Mouse (Mus musculus) liver, embryonic 12.5 days (tissue): ENCODE data around the gene Pik3ap1. TPM values are rescaled to one million over a fixed set of nuclear protein-coding genes. Genes with fewer than 3 reads are reported as not detected.
A peak's percentile ranks its signal among the peaks of the same experiment; 100 is the strongest.

Experiments
- ATAC-seq: fragments of 200-750 bp; cut with Nextera tagmentation; 2 replicates; pipeline ENCODE4 v1.8.0; 2017; ENCODE audit warnings: moderate number of reproducible peaks, mild to moderate bottlenecking, moderate library complexity
- H3K27ac ChIP-seq: fragments of 300-500 bp; sonication (generic); 2 replicates; pipeline ENCODE4 v1.5.1; 2016; ENCODE audit warnings: mild to moderate bottlenecking
- H3K27me3 ChIP-seq: fragments of 300-500 bp; sonication (generic); replicated peaks from 2 replicates; pipeline ENCODE4 v1.6.1; 2016; ENCODE audit warnings: mild to moderate bottlenecking, moderate library complexity
- H3K36me3 ChIP-seq: fragments of 300-500 bp; sonication (generic); 2 replicates; pipeline ENCODE4 v1.6.1; 2016; ENCODE audit warnings: mild to moderate bottlenecking, moderate library complexity
- H3K4me1 ChIP-seq: fragments of 300-500 bp; sonication (generic); 2 replicates; pipeline ENCODE4 v1.6.1; 2016
- H3K4me2 ChIP-seq: fragments of 300-500 bp; sonication (generic); 2 replicates; pipeline ENCODE4 v1.6.1; 2016; ENCODE audit warnings: mild to moderate bottlenecking, moderate library complexity
- H3K4me3 ChIP-seq: fragments of 300-500 bp; sonication (generic); 2 replicates; pipeline ENCODE4 v1.5.1; 2016; ENCODE audit warnings: mild to moderate bottlenecking, moderate library complexity
- H3K9ac ChIP-seq: fragments of 300-500 bp; sonication (generic); 2 replicates; pipeline ENCODE4 v1.6.1; 2016; ENCODE audit warnings: mild to moderate bottlenecking, moderate library complexity
- H3K9me3 ChIP-seq: fragments of 300-500 bp; sonication (generic); replicated peaks from 2 replicates; pipeline ENCODE4 v1.6.1; 2016; ENCODE audit warnings: mild to moderate bottlenecking, moderate library complexity
- WGBS: fragments of 180-500 bp; shearing (Covaris S2); methylation state at CpG from one replicate; pipeline ENCODE4 v1.1.7; 2016; ENCODE audit not compliant: insufficient replicate concordance; 5-methylcytosine and 5-hydroxymethylcytosine counted together
- polyA plus RNA-seq: library from polyadenylated mRNA; unstranded; fragments of >200 nt; fragmentation: Nextera tagmentation; extraction: Ambion mirVana; gene quantifications from 2 replicates; pipeline ENCODE4 v1.2.1, GENCODE M21; 2016

Pik3ap1 gene
- polyA plus RNA-seq, 1 experiment from 2014 or later = 6.0 TPM

DNA sequence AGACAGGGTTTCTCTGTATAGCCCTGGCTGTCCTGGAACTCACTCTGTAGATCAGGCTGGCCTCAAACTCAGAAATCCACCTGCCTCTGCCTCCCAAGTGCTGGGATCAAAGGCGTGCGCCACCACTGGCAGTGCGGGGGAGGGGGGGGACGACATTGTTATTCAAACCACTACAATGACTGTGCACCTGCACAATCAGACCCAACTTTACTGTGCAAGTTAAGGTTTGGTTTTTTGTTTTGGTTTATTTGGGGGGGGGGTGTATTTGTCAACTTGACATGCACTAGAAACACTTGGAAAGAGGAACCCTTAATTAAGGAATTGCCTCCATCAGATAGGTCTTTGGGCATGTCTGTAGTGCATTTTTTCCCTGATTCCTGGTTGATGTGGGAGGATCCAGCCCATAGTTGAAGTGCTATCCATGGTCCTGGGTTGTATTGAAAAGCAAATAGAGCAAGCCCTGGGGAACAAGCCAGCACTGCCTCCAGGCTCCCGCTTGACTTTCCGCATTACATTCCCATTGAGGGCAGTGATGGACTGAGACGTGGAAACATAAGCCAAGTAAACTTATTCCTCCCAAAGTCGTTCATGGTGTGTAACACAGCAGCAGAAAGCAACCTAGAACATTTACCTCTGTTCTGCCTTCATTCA lies 118.5 kb downstream of the Pik3ap1 start:
- Histone ChIP-seq H3K36me3 (no peaks in the 10 kb centered on the region), H3K27me3 (no peaks in the 10 kb centered on the region), H3K4me2 (no peak overlapping the region), H3K4me1 (peaks cover 22% of the 10 kb centered on the region), H3K9me3 (no peaks in the 10 kb centered on the region), H3K9ac (no peak overlapping the region), H3K4me3 (no peak overlapping the region), H3K27ac (no peak overlapping the region)
- no peak for ATAC-seq
- 51% methylated on average over 8 of the region's 8 CpGs for WGBS

DNA sequence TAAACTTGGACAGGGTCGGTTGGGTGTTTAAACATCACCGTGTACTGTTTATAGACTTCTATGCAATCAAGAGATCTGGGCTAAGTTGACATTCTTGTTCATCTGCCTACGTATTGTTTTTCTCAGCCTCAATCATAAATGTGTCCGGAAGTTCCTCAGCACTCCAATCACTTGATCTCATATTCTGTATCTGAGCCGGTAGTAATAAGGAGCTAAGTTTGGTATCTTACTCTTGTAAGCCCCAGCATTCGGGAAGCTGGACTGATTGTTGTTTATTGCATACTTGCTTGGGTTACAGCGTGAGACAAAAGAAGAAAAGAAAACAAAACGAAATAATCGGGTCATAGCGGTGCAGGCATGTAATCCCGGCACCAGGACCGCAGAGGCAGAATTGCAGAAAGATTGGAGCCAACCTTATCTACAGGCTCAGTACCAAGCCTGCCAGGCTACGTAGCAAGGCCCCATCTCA lies 120.5 kb downstream of the Pik3ap1 start:
- Histone ChIP-seq H3K4me2 (peak overlapping the region; percentile 85), H3K9ac (peak overlapping the region; percentile 96), H3K27me3 (no peaks in the 10 kb centered on the region), H3K4me3 (peak overlapping the region; percentile 99), H3K9me3 (no peaks in the 10 kb centered on the region), H3K27ac (peak overlapping the region; percentile 97), H3K36me3 (peaks cover 4% of the 10 kb centered on the region; the same call in 1 of the 2 replicates), H3K4me1 (peaks cover 42% of the 10 kb centered on the region)
- peak; percentile 2; the same call in 1 of the 2 replicates for ATAC-seq
- WGBS = 20% methylated on average over 13 of the region's 13 CpGs

DNA sequence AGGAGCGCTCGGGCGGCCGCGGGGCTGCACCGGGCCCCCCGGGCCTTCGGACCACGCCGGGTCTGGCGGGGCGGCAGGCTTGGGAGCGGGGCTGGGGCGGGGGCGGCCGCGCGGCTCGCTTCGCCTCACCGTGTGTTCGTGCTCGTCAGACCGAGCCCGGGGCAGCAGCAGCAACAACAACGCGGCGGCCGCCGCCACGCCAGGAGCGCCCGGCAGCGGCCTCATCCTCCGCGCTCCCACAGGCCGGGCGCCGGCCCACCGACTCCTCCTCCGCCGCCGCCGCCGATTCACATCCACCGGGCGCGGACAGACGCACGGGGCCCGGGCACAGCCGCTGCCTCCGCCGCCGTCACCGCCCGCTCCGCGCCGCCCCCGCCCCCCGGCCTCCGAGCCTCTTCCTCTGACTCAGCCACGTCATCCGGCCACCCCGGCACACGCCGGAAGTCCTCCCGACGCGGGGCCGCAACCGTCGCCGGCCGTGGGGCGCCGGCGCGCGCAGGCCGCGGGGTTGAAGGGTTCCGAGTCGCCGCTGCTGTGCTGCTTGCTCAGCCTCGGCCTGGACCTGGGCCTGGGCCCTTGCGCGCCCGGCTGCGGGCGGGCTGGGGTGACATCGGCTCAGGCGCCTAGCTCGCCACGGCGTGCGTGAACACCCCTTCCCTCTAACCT lies 121.1 kb downstream of the Pik3ap1 start, which contains the start of gene Tm9sf3:
Tm9sf3 (minus strand) TSS at position 368 of the 666 bp plus-strand sequence.
- Histone ChIP-seq H3K4me1 (peaks cover 48% of the 10 kb centered on the region), H3K9ac (peak within 1 kb of the TSS; percentile 96), H3K9me3 (no peaks in the 10 kb centered on the region), H3K27me3 (no peaks in the 10 kb centered on the region), H3K27ac (peak within 1 kb of the TSS; percentile 97), H3K36me3 (peaks cover 4% of the 10 kb centered on the region; the same call in 1 of the 2 replicates), H3K4me2 (peak within 1 kb of the TSS; percentile 85), H3K4me3 (peak within 1 kb of the TSS; percentile 99)
- WGBS = under 1% methylated on average over 86 of the region's 98 CpGs
- ATAC-seq = peak; percentile 87

DNA sequence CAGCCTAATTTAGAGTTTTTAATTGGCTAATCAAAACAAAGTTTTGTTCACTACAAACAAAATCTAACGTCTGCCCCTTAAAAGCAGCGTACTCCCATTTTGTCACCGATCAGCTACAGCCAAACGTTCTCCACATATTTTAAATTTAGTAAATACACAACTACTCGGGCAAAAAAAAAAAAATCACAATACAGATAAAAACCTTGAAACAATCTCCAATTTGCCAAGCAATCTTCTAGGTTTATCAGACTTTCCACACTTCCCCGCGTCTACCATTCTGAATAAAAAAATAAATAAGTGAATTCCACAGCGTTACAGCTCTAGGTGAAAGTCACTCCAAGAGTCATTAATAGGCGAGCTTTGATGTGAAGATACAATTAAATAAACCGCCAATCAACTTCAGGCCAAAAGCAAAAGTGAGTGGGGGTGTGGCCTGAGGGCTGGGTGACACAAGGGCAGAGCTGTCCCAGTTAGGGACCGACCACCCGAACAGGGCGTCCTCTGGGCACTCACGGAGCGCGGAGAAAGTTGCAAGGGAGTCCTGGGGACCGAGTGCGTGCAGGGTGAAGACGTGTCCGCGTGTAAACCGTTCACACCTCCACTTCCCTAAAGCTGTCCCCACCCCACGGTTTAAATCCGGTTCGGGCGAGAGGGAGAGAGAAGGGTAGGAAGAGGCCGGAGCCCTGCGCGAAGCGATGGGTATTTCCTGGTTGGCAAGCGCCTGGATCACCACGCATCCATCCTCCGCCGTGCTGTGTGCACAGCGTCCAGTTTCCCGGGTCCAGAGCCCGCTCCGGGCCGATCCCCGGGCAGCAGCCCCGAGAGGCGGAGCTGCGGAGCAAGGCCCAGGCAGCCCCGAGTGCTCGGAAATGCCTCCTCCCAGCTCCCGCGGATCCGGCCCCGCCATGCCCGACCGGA lies 121.9 kb downstream of the Pik3ap1 start:
- Histone ChIP-seq H3K9ac (peak overlapping the region; percentile 96), H3K4me1 (peaks cover 54% of the 10 kb centered on the region)

DNA sequence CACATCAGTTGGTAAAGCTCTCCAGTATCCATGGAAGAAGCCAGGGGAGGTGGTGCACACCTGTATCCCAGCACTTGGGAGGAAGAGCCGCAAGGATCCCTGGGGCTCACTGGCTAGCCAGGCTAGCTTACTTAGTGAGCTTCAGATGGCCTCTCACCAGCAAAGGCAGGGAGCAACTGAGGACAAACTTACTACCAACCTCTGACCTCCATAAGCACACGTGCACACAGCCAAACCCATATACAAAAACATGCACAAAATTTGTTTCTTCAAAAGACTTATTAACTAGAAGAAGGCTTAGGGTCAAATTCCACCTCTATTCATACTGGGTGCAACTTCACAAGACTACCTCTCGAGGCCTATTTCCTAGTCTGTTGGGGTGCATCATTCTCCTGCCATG lies 124.2 kb downstream of the Pik3ap1 start:
- no peak for ATAC-seq
- Histone ChIP-seq H3K9me3 (no peaks in the 10 kb centered on the region), H3K4me3 (no peak overlapping the region), H3K36me3 (peaks cover 4% of the 10 kb centered on the region; the same call in 1 of the 2 replicates), H3K9ac (no peak overlapping the region), H3K27me3 (no peaks in the 10 kb centered on the region), H3K4me1 (peaks cover 55% of the 10 kb centered on the region), H3K27ac (no peak overlapping the region), H3K4me2 (no peak overlapping the region)
- 84% methylated on average over 3 of the region's 3 CpGs for WGBS

More for the DNA sequence above, 121.9 kb downstream of the Pik3ap1 start:
- 4% methylated on average over 51 of the region's 51 CpGs for WGBS
- peak; percentile 84 for ATAC-seq
- Histone ChIP-seq H3K36me3 (peaks cover 4% of the 10 kb centered on the region; the same call in 1 of the 2 replicates), H3K9me3 (no peaks in the 10 kb centered on the region), H3K4me3 (peak overlapping the region; percentile 99), H3K4me2 (peak overlapping the region; percentile 85), H3K27ac (peak overlapping the region; percentile 97), H3K27me3 (no peaks in the 10 kb centered on the region)

DNA sequence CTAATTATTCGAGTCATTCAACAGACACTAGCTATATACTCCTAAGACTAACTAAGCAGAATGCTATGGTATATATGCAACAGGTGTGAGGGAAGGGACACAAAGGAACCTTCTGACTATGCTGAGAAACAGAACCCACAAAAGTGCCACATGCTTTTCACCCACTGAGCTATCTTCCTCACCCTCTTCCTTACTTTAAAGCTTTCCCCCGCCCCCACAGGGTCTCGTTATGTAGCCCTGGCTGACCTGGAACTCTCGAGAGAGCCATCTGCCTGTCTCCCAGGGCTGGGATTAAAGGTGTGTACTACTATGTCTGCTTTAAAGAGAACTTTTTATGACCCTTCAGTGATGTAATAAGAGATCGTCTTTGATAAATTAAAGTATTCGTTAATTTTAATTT lies 125.6 kb downstream of the Pik3ap1 start:
- no peak for ATAC-seq
- no peak overlapping the region for H3K4me2 ChIP-seq
- no peak overlapping the region for H3K4me3 ChIP-seq
- H3K27ac ChIP-seq = no peak overlapping the region
- H3K4me1 ChIP-seq = peaks cover 47% of the 10 kb centered on the region
- H3K36me3 ChIP-seq = peaks cover 11% of the 10 kb centered on the region
- H3K9ac ChIP-seq = no peak overlapping the region
- WGBS = 59% methylated on average over 6 of the region's 6 CpGs
- H3K27me3 ChIP-seq = no peaks in the 10 kb centered on the region
- no peaks in the 10 kb centered on the region for H3K9me3 ChIP-seq

DNA sequence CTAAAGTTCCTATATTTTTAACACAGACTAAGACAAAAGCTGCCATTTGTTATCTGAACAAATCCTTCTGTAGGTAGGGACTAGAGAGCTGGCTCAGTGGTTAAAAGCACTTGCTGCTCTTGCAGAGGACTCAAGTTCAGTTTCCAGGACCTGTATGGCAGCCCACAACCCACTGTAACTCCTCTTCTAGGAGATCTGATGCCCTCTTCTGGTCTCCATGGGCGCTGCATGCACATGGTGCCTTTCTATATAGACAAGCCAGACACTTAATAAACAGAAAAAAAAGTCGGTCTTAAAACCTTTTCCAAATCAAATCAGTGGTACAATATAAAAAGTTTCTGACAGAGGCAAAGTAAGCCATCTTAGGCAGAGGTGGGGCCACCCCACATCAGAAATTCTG lies 126.2 kb downstream of the Pik3ap1 start:
- ATAC-seq = no peak
- H3K4me3 ChIP-seq = no peak overlapping the region

DNA sequence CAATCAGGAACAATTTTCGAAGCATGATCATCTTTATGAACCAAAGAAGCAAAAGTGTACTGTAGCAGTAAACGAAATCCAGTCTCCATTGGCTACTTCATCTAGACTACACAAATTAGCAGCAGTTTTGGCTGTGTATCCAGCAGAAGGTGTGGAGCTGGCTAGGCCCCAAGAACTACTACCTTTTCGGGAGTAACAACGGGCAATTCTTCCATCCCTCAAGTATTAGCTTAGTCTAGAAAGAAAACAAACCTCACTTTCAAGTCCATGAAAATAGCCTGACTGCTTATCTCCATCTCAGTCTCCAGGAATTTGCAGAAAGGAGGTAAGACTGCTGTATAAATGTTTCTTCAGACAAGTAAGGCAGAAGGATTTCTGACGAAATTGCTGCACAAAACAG lies 130.3 kb downstream of the Pik3ap1 start:
- Histone ChIP-seq H3K9ac (no peak overlapping the region), H3K4me1 (peaks cover 18% of the 10 kb centered on the region), H3K27ac (no peak overlapping the region), H3K4me2 (no peak overlapping the region), H3K9me3 (no peaks in the 10 kb centered on the region), H3K36me3 (peaks cover 29% of the 10 kb centered on the region), H3K27me3 (no peaks in the 10 kb centered on the region), H3K4me3 (no peak overlapping the region)
- 81% methylated on average over 5 of the region's 5 CpGs for WGBS
- ATAC-seq = no peak

More for the DNA sequence above, 126.2 kb downstream of the Pik3ap1 start:
- Histone ChIP-seq H3K9ac (no peak overlapping the region), H3K4me1 (peaks cover 47% of the 10 kb centered on the region), H3K4me2 (no peak overlapping the region), H3K9me3 (no peaks in the 10 kb centered on the region), H3K36me3 (peaks cover 14% of the 10 kb centered on the region), H3K27me3 (no peaks in the 10 kb centered on the region), H3K27ac (no peak overlapping the region)
- WGBS = 36% methylated on average over 2 of the region's 2 CpGs

DNA sequence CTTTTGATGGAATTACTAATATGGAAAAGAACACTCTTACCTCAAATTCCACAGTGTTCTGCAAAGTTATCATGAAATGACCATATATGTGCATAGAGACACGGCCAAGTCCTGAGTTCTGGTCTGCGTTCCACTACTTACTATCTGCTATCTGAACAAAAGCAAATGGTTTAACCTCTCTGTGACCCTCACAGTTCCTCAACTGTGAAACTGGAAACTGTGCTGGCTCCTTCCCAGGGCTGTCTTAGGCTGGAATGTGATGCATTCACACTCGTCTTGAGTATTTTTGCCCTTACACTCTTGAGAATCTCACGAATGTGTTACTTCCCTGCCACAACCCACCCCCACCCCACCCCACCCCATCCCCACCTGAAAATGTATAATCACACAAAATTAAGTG lies 135.9 kb downstream of the Pik3ap1 start:
- WGBS = 66% methylated on average over 4 of the region's 4 CpGs
- no peaks in the 10 kb centered on the region for H3K27me3 ChIP-seq
- peaks cover 59% of the 10 kb centered on the region for H3K36me3 ChIP-seq
- no peak for ATAC-seq
- no peak overlapping the region for H3K4me2 ChIP-seq
- no peak overlapping the region for H3K4me3 ChIP-seq
- no peak overlapping the region for H3K27ac ChIP-seq
- no peaks in the 10 kb centered on the region for H3K9me3 ChIP-seq
- no peak overlapping the region for H3K9ac ChIP-seq
- 0 out of 2 replicates have a peak, but pooled peaks cover 3% of the 10 kb centered on the region for H3K4me1 ChIP-seq

DNA sequence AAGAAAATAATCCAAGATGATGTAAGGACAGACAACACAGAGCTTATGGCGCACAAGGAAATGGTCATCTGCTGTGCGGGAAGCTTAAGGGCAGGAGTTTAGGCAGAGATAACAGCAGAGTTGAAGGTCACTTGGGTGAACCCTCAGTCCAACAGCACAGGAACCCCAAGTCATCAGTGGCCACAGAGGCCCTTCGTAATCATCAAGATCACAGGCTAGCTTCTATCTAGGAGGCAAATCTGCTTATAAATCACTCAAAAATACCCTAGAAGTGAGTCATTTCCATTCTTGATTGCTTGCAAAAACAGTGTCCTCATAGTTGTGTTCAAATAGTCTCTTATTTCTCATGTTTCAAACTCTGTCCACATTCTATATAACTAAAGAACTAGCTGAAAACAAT lies 136.6 kb downstream of the Pik3ap1 start:
- no peak overlapping the region for H3K4me2 ChIP-seq
- H3K4me3 ChIP-seq = no peak overlapping the region
- no peak overlapping the region for H3K9ac ChIP-seq
- H3K27me3 ChIP-seq = no peaks in the 10 kb centered on the region
- H3K9me3 ChIP-seq = no peaks in the 10 kb centered on the region
- 87% methylated on average over 3 of the region's 3 CpGs for WGBS
- H3K36me3 ChIP-seq = peaks cover 57% of the 10 kb centered on the region
- H3K4me1 ChIP-seq = 0 out of 2 replicates have a peak, but pooled peaks cover 3% of the 10 kb centered on the region
- H3K27ac ChIP-seq = no peak overlapping the region
- no peak for ATAC-seq

DNA sequence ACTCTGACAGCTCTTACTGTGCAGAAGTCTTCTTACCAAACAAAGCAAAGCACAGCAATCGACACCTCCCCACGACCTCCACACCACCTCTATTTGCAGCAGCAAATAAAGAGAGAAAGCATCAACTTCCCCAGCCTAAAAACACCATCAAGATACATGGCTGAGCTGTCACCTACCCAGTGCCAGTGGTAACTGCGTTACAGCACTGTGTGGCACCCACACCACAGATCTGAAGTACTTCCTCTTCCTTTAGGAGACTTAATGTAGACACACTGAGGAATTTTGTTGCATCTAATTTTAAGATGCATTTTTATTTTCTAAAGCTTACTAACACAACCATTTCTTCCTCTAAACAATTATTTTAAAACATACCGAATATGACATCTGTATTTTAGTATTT lies 138.6 kb downstream of the Pik3ap1 start:
- H3K9me3 ChIP-seq = no peaks in the 10 kb centered on the region
- H3K4me1 ChIP-seq = 0 out of 2 replicates have a peak, but pooled peaks cover 3% of the 10 kb centered on the region
- no peak for ATAC-seq
- no peak overlapping the region for H3K4me2 ChIP-seq
- no peak overlapping the region for H3K27ac ChIP-seq
- WGBS = 72% methylated on average over 4 of the region's 4 CpGs
- no peak overlapping the region for H3K4me3 ChIP-seq
- H3K9ac ChIP-seq = no peak overlapping the region
- H3K27me3 ChIP-seq = no peaks in the 10 kb centered on the region
- peaks cover 66% of the 10 kb centered on the region for H3K36me3 ChIP-seq
